Mouse (Mus musculus): ENCODE measurements around the gene Kcnn4. TPM values are rescaled to one million over a fixed set of nuclear protein-coding genes. Genes with fewer than 3 reads are reported as not detected.
"Not testable (repeated sequence)": the region's sequence is repeated elsewhere in the genome, so short reads cannot be mapped to it uniquely, and the experiment has no call there.

The Kcnn4 gene
- polyA plus RNA-seq, 1 experiment: 7.3 TPM

GRCm38 (mm10) chr7:24391077-24391476 is 21.0 kb downstream of the Kcnn4 start:
- no peak for DNase-seq (ENCODE audit: low read depth)

GRCm38 (mm10) chr7:24391687-24392086 is 21.6 kb downstream of the Kcnn4 start:
- DNase-seq (ENCODE audit: low read depth): no peak

GRCm38 (mm10) chr7:24394054-24394453 is 24.0 kb downstream of the Kcnn4 start:
- no peak for DNase-seq (ENCODE audit: low read depth)

GRCm38 (mm10) chr7:24394475-24395161 is 24.6 kb downstream of the Kcnn4 start:
- peak; percentile 82 for DNase-seq (ENCODE audit: low read depth)

GRCm38 (mm10) chr7:24396832-24397231 is 26.8 kb downstream of the Kcnn4 start:
- DNase-seq (ENCODE audit: low read depth): no peak

GRCm38 (mm10) chr7:24398364-24398913 is 28.4 kb downstream of the Kcnn4 start:
- no peak for DNase-seq (ENCODE audit: low read depth)

- peak; percentile 84 for DNase-seq (ENCODE audit: low read depth)
Observed at GRCm38 (mm10) chr7:24399256-24400081, 29.4 kb downstream of the Kcnn4 start, which contains the start of gene Smg9. TSS of gene Smg9 (plus strand) at chr7:24399619.

- no peak for DNase-seq (ENCODE audit: low read depth)
Observed at GRCm38 (mm10) chr7:24400082-24400452, 30.0 kb downstream of the Kcnn4 start.

GRCm38 (mm10) chr7:24400489-24400888 is 30.4 kb downstream of the Kcnn4 start:
- not testable (repeated sequence) for DNase-seq (ENCODE audit: low read depth)

- no peak for DNase-seq (ENCODE audit: low read depth)
Observed at GRCm38 (mm10) chr7:24402851-24403250, 32.8 kb downstream of the Kcnn4 start.

GRCm38 (mm10) chr7:24405649-24406048 is 35.6 kb downstream of the Kcnn4 start:
- no peak for DNase-seq (ENCODE audit: low read depth)

- DNase-seq (ENCODE audit: low read depth): no peak
Observed at GRCm38 (mm10) chr7:24406528-24407344, 36.7 kb downstream of the Kcnn4 start.

GRCm38 (mm10) chr7:24408186-24408585 is 38.1 kb downstream of the Kcnn4 start:
- DNase-seq (ENCODE audit: low read depth): no peak

- no peak for DNase-seq (ENCODE audit: low read depth)
Observed at GRCm38 (mm10) chr7:24410123-24410522, 40.1 kb downstream of the Kcnn4 start.

- no peak for DNase-seq (ENCODE audit: low read depth)
Observed at GRCm38 (mm10) chr7:24410831-24411230, 40.8 kb downstream of the Kcnn4 start.

GRCm38 (mm10) chr7:24413630-24414029 is 43.6 kb downstream of the Kcnn4 start:
- no peak for DNase-seq (ENCODE audit: low read depth)

- no peak for DNase-seq (ENCODE audit: low read depth)
Observed at GRCm38 (mm10) chr7:24415261-24415660, 45.2 kb downstream of the Kcnn4 start.

- DNase-seq (ENCODE audit: low read depth): no peak
Observed at GRCm38 (mm10) chr7:24419579-24419978, 49.5 kb downstream of the Kcnn4 start.

GRCm38 (mm10) chr7:24421648-24422047 is 51.6 kb downstream of the Kcnn4 start:
- no peak for DNase-seq (ENCODE audit: low read depth)

GRCm38 (mm10) chr7:24422251-24422650 is 52.2 kb downstream of the Kcnn4 start:
- no peak for DNase-seq (ENCODE audit: low read depth)

GRCm38 (mm10) chr7:24423107-24423763 is 53.2 kb downstream of the Kcnn4 start:
- no peak for DNase-seq (ENCODE audit: low read depth)
